Mouse (Mus musculus): ENCODE data around the gene Zfp961. TPM values are rescaled to one million over a fixed set of nuclear protein-coding genes. Genes with fewer than 3 reads are reported as not detected.

Gene Zfp961
- polyA plus RNA-seq, 1 experiment from 2014 or later, result 27.3 TPM

Other genes with a start within 250 kb of the Zfp961 start
- gene B3gnt3, start 249.2 kb upstream of the Zfp961 start, polyA plus RNA-seq (2016; fragmentation: Nextera tagmentation; extraction: Ambion mirVana), result 0.54 and 0.72 TPM in 2 replicates
- gene Fcho1, start 225.3 kb upstream of the Zfp961 start, polyA plus RNA-seq (2016; fragmentation: Nextera tagmentation; extraction: Ambion mirVana), result 6.0 and 7.9 TPM in 2 replicates
- 4.6 and 5.5 TPM in 2 replicates for gene Zfp709, start 69.0 kb upstream of the Zfp961 start, polyA plus RNA-seq (2016; fragmentation: Nextera tagmentation; extraction: Ambion mirVana)
- 8.4 TPM in 2 replicates for gene Zfp882, start 42.4 kb upstream of the Zfp961 start, polyA plus RNA-seq (2016; fragmentation: Nextera tagmentation; extraction: Ambion mirVana)
- 33.0 and 33.1 TPM in 2 replicates for gene Zfp617, start 42.4 kb upstream of the Zfp961 start, polyA plus RNA-seq (2016; fragmentation: Nextera tagmentation; extraction: Ambion mirVana)
- gene Cyp4f18, start 58.6 kb downstream of the Zfp961 start, polyA plus RNA-seq (2016; fragmentation: Nextera tagmentation; extraction: Ambion mirVana), result 0.31 and 0.50 TPM in 2 replicates
- not detected in 2 replicates for gene Olfr372, start 90.2 kb downstream of the Zfp961 start, polyA plus RNA-seq (2016; fragmentation: Nextera tagmentation; extraction: Ambion mirVana)
- 0.04 TPM in 1 of 2 replicates, not detected in the other for gene Olfr373, start 132.1 kb downstream of the Zfp961 start, polyA plus RNA-seq (2016; fragmentation: Nextera tagmentation; extraction: Ambion mirVana)
- not detected in 2 replicates for gene Olfr374, start 156.0 kb downstream of the Zfp961 start, polyA plus RNA-seq (2016; fragmentation: Nextera tagmentation; extraction: Ambion mirVana)
- gene Tpm4, start 183.9 kb downstream of the Zfp961 start, polyA plus RNA-seq (2016; fragmentation: Nextera tagmentation; extraction: Ambion mirVana), result 749 and 797 TPM in 2 replicates
- gene Rab8a, start 210.2 kb downstream of the Zfp961 start, polyA plus RNA-seq (2016; fragmentation: Nextera tagmentation; extraction: Ambion mirVana), result 130 and 139 TPM in 2 replicates
- not detected in 2 replicates for gene Hsh2d, start 238.6 kb downstream of the Zfp961 start, polyA plus RNA-seq (2016; fragmentation: Nextera tagmentation; extraction: Ambion mirVana)

All from embryonic facial prominence, embryonic 10.5 days (tissue).